Mouse (Mus musculus): ENCODE results near the gene 2310007B03Rik.

GRCm38 (mm10) chr1:93123179-93123854 lies 37.4 kb downstream of the 2310007B03Rik start:
- no peak for TF ChIP-seq POLR2A (IDR thresholded peaks at IDR 0.05; ENCODE audit: borderline replicate concordance, extremely low read depth, insufficient read depth, insufficient read length, poor library complexity, severe bottlenecking)
- no peak for TF ChIP-seq CTCF (IDR thresholded peaks at IDR 0.05; ENCODE audit: borderline replicate concordance, extremely low read depth, insufficient read depth, insufficient read length)
